Mouse (Mus musculus): ENCODE data around the gene Anp32e. TPM values are rescaled to one million over a fixed set of nuclear protein-coding genes. Genes with fewer than 3 reads are reported as not detected.
A peak's percentile ranks its signal among the peaks of the same experiment; 100 is the strongest.
"Not testable (repeated sequence)": the region's sequence is repeated elsewhere in the genome, so short reads cannot be mapped to it uniquely, and the experiment has no call there.

Gene Anp32e
- 77.8 and 94.0 TPM in 2 replicates for total RNA-seq (2021)
- long read RNA-seq, transcript Anp32e-202 (7 exons, 3,274 nt): major isoform, 55 of 77 reads
- long read RNA-seq, transcript Anp32e-201 (7 exons, 1,381 nt): minor isoform, 7 of 77 reads
- long read RNA-seq, partial matches to known transcripts: 11 of 77 reads
- long read RNA-seq, other reads (novel, unspliced or antisense): 4 of 77 reads

DNA sequence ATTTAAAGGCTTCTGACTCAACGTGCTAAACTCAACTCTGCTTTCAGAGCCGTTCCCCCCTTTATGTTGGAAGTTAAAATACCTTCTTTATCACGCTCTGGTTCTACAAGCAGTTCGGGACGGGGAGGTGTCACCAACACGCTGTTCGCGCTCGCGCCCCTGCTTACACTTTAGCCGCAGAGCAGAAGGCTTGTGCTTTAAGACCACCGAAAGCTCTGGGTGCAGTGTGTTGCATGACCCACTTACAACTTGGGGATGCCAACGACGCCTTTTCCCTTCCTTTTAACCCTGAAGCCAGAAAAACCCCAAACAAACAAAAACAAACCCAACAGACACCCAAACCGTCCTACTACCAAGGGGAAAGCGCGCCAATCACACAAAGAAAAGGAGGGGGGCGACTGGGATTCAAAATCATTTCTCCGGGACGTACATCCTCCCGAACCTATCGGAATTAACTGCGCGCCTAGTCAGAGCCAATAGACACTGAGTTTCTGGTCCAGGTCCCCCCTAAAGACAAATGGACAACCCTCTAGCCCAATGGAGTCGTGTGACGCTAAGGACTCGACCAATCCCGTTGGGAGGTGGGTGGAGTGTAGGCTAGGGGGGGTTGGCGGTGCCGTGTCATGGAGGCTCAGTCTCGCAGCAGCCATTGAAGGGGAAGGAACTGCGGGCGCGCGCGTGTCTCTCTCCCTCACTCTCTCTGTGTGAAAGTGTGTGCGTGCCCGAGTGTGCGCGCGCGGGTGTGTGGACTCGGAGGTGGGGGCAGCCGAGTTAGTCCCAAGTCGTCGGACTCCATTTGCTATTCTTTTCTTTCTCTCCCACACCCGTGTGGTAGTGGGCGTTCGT, at the start of gene Anp32e:
Anp32e (plus strand) TSS at position 589 of the 846 bp plus-strand sequence.
- peak; percentile 95 for DNase-seq

DNA sequence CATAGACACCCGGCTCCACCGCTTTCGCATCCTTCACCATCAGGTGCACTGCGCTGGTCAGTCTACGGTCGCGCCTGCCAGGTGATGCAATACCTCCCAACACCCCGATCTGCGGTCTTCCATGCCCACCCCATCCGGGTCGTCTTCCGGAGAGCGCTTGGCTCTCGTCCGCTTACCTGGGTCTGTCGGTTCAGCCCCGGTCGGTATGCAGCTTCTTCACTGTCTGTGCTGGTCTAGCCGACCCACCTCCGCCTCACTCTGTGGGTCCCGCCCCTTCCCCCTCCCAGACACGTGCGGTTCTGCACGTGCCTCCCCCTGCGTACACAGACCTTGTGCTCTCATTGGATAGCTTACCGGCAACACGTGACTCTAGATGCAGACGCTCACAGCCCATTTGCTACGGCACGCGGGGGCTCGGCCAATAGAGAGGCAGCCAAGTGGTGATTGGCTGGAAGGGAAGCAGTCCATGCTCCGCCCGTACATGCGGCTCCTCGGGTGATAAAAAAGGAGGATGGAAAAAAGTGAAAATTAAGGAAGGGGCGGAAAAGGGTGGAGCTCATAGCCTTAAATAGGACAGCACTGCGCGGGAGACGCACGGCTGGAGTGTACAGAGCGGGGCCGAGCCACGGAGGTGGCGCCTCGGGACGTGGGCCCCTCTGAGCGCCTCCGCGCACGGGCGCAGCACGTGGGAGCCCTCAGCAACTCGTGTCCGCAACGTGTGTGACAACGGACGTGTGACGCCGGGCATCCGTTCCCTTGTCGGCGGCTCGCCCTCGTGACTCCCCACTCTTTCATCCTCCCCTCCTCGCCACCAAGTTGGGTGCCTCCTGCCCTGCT, 46.8 kb upstream of the Anp32e start, which contains the start of gene Ciart:
Ciart (minus strand) TSS at position 273 of the 837 bp plus-strand sequence.
- DNase-seq: peak; percentile 92

DNA sequence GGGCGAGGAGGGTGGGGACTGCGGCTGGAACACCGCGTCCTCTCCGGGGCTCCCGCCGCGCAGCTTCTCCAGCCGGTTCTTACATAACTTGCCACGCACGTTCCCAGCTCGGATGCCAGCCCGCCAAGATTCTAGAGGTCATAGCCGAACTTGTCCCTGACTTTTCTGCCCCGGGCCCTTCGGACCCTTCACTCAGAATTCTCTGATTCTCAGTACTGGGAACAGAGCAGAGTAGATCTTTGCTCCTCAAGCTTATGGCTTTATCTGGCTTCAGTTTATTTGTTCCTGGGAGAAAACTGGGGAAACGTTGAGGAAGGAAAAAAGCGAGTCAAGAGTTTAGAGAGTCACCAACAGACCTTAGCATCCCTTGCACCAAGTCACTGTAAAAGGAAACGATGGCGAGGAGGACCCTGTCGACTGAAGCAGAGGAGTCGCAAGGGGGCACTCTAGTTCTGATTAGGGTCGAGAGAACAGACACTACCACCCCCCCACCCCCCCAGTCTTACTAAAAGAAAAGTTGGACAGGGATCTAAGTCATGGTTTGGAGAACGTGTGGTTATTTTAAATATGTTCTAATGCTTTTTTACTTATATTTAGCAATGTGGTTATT, 46.1 kb upstream of the Anp32e start:
- peak; percentile 67 for DNase-seq

DNA sequence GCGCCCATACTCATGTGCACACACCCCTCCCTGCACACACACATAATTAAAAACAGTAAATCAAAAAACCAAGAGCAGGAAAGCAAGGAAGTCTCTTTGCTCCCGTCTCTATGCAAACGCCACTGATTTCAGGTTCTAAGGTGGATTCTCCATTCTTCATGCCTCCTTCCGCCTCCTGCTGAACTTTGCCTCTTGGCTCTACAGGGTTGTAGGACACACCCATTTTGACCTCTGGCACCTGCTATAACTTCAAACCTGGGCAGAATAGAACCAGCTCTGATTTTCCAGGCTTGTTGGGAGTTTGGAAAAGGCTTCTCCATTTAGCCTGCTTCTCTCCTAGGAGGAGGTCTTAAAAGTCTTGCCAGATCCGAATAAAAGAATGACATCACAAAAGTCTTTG, 44.6 kb upstream of the Anp32e start:
- DNase-seq: no peak

DNA sequence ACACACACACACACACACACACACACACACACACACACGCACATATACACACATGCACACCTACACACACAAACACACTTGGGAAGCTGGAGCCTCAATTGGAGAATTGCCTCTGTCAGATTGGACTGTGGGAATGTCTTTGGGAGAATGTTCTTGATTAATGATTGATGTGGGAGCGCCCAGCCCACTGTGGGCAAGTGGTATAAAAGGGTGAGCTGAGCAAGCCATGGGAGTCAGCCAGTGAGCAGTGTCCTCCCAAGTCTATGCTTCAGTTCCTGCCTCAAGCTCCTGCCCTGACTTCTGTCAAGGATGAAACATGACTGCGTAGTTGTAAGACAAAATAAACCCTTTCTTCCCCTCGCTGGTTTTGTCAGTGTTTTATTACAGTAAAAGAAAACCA, 41.5 kb upstream of the Anp32e start:
- DNase-seq: no peak

DNA sequence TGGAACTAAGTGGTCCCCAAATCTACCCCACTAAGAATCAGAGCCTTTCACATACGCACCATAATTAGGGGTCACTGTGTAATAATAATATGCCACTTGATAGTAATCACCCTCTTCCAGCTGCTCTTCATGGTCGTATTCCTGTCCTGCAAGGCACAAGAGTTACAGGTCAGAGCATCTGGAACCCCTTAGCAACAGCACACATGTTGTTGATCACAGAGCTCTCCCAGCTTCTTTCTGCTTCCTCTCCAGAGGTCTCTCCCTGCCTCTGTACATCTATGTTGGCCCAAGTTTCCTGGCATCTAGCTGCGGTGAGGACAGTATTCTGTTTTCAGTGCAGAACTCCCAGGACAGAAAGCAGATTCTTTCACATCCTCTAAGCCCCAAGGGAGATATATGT, 39.4 kb upstream of the Anp32e start:
- DNase-seq: no peak

DNA sequence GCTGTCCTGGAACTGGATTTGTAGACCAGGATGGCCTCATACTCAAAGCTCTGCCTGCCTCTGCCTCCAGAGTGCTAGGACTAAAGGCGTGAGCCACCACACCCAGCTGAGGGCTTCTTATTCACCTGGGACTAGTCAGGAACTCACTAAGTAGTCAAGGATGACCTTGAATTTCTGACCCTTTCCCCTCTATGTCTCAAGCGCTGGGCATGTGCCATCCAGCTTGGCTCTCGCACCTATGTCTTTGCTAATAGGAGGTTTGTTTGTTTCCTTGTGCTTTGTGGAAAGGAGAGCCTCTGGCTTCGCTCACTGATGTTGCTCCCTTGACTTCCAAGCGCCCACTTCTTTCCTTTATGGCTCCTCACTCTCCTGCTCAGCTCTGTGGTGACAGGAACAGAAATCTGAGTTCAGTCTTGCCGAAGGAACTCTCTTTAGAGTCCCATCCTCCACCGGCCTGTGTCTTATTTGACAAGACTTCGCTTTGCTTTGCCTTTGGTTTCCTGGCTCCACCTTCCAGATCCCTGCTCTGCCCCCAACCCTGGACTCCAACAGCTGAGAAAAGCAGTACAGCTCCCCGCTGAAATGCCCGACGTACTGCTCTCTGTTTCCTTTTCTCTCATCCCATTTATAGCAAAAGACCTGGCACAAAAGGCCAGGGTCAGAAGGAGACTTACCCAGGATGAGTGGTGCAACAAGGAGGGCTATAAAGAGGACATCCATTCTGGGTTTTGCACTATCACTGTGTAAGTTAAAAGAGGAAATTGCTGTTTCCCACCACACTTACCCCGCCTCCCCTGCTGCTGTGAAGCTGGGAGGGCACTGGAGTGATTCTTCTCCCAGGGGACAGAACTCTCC, 37.6 kb upstream of the Anp32e start, which contains the start of gene BC028528:
BC028528 (minus strand) TSS at position 795 of the 855 bp plus-strand sequence.
- DNase-seq: no peak

DNA sequence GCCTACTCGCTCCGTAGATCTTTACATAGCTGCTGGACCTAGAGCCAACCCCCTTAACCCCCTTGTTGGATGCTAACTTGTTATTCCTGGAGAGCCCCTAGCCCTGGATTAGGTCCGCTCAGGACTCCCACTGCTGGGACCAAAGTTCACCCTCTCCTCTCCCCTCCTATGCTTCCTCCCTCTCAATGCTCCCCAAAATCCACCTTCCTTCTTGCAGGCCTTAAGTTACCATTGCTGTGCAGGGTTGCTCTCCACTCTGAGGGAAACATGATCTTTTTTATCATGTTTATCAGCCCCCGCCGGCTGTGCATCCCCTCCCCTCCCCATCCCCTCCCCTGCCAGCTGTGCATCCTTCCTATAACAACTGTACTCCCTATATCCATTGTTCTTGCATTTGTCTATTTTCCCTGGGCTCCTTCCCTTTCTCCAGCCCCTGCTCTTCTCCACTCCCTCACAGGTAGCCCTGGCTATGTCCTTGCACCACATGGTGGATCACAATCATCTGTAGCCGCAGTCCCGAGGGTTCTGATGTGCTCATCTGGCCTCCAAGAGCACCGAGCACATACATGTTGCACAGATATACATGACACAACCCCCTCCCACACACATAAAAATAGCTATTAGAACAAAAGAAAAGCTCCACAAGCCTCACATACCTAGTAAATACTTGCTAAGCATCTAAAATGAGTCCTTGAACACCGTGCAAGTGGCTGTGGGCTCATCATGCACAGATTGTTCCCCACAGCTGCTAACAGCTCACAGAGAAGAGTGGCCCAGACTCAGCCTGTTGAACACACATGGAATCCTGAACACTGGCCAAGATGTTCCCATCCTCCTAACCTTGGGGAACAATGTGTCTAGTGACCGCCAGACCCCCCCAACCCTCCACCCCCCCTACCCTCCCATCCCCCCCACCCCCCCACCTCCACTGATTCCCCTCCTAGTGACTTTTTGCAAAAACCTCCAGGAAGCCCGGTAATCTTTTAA, 36.7 kb upstream of the Anp32e start:
- DNase-seq: no peak

DNA sequence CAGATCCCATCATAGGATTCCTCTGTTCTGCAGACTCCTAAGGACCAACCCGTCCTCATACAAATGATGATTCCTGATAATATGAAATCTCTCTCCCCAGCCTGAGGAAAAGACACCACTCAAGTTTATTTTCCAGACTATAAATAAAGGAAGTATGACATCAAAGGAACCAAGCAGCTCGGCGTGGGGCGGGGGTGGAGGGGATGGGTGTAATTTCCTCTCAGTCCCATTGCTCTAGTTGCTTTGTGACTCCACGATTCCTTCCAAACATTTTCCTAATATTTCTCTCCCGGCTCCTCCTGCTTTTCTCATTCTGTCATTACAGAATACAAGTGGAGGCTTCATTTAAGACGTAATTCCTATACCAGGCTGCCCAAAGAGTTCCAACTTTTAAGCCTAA, 35.9 kb upstream of the Anp32e start:
- DNase-seq: no peak

DNA sequence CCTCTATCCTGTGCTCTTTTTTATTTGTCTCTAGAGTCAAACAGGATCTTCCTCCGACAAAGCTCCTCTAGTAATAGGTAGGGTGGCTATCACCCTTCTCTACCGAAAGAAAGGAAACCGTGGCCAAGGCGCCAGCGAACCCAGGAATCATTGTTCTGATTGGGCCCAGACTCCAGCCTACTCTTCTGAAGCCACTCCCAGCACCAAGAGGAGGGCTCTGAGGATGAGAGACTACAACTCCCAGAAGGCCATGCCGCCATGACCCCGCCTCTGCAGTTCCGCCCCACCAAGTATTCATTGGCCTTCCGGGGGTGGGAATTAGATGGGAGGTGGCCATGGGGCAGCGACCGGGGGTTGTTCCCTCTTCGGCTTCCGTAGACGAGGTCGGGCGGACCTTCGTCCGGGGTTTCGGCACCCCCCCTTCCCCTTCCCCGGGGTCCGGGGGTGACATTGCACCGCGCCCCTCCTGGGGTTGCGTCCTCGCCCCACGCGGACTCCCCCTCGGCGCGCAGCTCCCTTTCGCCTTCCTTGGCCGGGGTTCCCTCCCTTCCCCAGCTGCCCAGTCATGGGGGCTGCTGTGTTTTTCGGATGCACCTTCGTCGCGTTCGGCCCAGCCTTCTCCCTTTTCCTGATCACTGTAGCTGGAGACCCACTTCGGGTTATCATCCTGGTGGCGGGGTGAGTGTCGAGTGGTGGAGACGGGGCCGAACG, 35.3 kb upstream of the Anp32e start, which contains the start of gene Aph1a:
Aph1a (plus strand) TSS at position 364 of the 711 bp plus-strand sequence.
- peak; percentile 94 for DNase-seq

DNA sequence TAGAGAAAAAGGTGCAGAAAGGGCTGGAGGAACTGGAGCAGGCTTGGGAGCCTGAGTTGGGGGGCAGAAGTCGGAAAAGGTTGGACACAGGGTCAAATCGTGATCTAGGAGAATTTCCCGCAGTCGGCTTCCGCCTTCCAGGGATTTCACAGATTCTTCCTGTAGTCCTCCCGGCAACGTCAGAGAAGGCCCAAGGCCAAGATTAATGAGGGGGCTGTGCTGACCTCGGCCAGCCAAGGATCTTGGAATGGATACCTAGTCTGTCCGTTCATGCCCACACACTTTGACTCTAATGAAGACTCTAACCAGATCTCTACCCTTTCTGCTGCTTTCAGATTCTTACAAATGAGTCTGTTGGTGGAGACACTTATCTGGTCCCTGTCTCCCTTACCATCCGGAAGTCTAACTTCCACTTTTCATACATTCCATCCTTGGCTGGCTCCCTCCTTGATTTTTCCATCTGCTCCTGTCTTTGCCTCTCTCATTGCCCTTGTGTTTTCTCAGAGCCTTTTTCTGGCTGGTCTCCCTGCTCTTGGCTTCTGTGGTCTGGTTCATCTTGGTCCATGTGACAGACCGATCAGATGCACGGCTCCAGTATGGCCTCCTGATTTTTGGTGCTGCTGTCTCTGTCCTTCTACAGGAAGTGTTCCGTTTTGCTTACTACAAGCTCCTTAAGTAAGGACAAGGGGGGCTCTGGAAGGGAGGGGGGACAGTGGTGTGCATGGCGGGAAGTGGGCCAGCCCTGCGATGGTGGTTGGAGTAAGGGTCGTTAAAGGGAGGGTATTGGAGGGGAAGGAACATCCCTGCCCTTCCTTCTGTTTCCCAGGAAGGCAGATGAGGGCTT, 34.5 kb upstream of the Anp32e start:
- peak; percentile 60 for DNase-seq

DNA sequence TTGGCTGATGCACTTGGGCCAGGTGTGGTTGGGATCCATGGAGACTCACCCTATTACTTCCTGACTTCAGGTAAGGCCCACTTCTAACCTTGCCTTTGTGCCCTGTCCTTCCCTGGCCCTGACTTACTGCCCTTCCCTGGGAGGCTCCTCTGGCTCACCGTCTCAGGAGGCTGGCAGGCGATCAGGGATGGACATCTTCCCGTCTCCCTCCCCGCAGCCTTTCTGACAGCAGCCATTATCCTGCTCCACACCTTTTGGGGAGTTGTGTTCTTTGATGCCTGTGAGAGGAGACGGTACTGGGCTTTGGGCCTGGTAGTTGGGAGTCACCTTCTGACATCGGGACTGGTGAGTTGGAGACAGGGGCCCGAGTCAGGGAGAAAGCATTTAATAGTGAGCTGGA, 33.5 kb upstream of the Anp32e start:
- not testable (repeated sequence) for DNase-seq

DNA sequence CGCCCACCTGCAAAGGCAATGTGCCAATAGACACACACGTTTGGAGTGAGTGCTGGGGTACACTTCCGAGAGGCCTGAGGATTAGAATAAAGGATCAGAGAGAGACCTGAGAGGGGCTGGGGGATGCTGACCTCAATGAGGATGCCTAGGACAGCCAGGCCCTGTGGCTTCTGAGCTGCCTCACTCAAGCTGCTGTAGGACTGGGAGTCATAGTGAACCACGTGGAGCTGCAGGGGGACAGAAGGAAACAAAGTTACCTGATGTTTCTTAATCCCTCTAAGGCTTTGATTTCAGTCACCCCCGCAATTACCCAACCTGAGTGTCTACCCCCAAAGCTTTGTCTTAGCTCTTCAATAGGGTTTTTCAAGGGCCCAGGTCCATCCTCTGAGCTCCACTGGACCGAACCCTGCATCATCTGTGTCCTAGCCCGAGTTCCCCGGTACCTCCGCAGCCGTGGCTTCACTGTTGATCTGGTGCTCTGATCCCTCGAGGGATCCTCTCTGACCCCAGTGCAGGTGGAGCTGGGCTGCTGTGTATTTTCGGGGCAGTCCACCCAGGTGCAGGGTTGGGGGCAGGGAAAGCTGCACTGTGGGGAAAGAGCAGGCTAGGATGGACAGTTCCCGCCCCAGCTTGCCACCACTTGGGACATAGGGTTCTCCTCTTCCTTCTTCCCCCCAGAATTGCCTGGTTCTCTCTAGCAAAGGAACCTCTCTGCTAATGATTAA, 29.1 kb upstream of the Anp32e start:
- no peak for DNase-seq

DNA sequence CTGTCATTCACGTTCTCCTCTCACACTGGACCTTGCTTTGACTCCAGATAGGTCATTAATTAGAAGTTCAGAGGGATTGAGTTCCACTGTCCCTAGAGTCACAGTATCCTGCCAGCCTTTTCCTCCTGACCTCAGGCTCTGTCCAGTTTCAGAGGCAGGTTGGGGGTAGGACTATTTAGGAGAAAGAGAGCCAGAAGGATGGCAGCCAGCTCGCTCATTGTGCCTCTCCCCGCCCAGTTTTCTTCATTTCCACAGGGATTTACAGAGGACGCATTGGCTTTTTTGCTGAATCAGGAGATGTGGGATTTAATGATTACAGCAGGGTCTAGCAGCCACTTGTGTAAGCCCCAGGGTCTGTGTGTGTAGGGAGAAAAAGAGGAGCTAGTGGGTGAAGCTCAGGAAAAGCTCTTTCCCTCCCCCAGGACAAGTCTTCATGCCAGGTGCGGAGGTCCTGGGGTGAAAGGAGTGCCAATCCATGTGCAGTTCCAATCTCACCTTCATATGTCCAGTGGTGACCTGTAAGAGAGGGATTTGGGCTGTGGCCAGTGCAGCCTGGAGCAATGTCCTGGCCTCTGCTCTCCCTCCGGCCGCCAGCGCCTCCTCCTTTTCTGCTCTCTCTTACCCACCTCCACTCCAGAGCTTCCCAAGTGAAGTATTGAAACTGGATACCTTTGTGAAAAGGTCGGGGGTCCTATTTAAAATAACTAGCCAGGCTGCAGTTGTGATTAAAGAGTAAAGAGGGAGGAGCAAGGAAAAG, 27.3 kb upstream of the Anp32e start:
- no peak for DNase-seq

DNA sequence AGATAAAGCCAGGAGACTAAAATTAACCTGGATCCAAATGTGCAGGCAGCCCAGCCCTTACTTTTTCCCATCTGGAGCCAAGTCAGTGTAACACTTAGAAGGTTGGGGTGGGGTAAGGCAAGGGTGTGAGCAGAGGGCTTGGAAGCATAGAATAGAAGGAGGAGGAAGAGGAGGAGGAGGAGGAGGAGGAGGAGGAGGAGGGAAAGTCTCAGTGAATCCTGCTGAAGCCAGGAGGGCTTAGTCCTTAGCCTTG, 26.7 kb upstream of the Anp32e start:
- DNase-seq: no peak

DNA sequence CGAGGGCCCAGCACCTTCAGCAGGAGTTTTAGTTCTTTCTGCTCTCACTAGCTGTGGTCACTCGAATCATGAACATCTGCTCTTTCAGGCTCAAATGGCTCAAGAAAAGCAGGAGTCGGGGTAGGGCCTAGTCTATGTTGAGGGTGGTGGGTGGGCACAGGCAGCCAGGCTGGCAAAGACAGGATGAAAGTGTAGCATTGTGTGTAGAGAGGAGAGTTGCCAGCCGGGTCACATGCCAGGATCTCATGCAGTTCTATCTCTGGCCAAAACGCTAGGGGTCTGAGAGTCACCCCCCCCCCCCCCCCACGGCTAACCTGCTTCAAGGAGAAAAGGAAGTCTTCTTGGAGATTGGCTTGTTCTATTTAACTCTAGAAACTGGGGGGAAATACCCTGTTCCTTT, 26.4 kb upstream of the Anp32e start:
- no peak for DNase-seq

Measured in adrenal gland, postnatal 25 days (tissue).